Mouse (Mus musculus): Measurements from ENCODE around the gene Ugt1a7c. TPM values are rescaled to one million over a fixed set of nuclear protein-coding genes. Genes with fewer than 3 reads are reported as not detected.
"Not testable (repeated sequence)": the region's sequence is repeated elsewhere in the genome, so short reads cannot be mapped to it uniquely, and the experiment has no call there.

Gene Ugt1a7c
- total RNA-seq, 1 experiment from 2014 or later = 85.9 TPM

DNA sequence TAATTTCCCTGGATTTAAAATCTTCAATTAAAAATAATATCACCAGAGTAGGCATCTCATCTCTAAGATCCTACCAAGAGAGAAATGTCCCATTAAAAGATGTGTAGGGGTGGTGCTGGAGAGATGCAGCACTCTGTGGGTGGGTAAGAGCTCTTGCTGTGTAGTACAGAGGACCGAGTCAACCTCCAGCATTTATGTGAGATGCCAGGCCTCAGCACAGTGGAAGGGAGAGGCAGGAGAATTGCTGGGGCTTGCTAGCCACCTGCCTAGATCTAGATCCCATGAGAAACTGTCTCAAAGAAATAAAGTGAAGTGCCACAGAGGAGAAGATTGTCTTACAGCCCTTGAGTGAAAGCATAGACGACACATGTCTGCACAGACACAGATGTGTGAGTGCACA lies 121.7 kb downstream of the Ugt1a7c start:
- ATAC-seq (replicated peaks; ENCODE audit: insufficient number of reproducible peaks, low FRiP score, low TSS enrichment, poor library complexity, severe bottlenecking) = no peak

DNA sequence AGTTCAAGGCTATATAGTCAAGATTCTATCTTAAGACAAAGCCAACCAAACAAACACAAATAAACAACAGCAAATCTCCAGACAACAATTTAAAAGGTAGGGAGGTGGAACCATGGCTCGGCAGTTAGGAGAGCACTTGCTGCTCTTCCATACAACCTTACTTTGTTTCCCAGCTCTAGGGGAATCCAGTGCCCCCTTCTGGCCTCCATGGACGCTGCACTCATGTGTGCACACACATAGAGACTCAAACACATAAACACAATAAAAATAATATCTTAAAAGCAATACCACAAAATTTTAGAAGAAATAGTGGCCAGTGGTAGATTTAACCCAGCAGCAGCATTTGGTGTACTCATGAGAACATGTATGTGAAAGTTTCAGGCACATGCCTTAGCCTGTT lies 122.3 kb downstream of the Ugt1a7c start:
- no peak for ATAC-seq (replicated peaks; ENCODE audit: insufficient number of reproducible peaks, low FRiP score, low TSS enrichment, poor library complexity, severe bottlenecking)

DNA sequence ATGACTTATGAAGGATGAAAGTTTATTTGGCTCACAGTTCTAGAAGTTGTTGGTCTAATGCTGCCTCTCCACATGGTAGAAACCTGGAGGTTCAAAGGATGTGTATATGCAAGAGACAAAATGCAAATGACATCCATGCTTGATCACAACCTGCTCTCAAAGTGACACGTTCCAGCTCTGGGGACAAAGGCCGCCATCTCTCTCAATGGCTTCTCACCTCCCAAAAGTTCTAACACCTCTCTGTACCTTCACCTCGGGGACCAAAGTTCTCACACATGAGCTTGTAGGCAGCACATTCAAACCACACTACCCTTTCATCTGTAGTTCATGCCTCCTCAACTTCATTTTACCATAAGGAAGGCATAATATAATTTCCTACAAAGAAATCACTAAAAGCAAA lies 122.7 kb downstream of the Ugt1a7c start:
- ATAC-seq (replicated peaks; ENCODE audit: insufficient number of reproducible peaks, low FRiP score, low TSS enrichment, poor library complexity, severe bottlenecking) = no peak

DNA sequence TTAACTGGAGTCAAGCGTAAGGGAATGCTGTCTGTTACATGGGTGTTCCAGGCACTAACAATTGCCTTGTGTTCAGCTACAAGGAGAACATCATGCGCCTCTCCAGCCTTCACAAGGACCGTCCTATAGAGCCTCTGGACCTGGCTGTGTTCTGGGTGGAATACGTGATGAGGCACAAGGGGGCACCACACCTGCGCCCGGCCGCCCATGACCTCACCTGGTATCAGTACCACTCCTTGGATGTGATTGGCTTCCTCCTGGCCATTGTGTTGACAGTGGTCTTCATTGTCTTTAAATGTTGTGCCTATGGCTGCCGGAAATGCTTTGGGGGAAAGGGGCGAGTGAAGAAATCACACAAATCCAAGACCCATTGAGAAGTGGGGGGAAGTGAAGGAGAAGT lies 123.2 kb downstream of the Ugt1a7c start:
- ATAC-seq (replicated peaks; ENCODE audit: insufficient number of reproducible peaks, low FRiP score, low TSS enrichment, poor library complexity, severe bottlenecking) = no peak

DNA sequence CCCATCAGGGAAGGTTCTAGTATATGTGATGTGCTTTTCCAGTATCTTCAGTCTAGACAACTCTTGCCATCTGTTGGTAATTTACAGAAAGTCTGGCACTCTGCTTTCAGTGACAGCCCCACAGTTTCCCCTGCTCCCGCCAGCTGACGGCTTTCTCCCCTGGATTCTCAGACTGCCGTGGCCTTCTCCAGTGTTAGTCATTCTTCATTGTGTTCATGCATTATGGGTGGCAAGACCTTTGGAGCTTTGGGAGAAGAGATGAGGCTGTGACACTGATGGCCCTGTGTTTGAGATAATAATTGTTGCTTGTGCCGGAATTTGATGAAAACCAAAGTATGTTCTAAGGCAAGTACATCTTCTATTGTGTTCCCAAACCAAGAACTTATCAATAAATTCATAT lies 123.7 kb downstream of the Ugt1a7c start:
- ATAC-seq (replicated peaks; ENCODE audit: insufficient number of reproducible peaks, low FRiP score, low TSS enrichment, poor library complexity, severe bottlenecking) = no peak

DNA sequence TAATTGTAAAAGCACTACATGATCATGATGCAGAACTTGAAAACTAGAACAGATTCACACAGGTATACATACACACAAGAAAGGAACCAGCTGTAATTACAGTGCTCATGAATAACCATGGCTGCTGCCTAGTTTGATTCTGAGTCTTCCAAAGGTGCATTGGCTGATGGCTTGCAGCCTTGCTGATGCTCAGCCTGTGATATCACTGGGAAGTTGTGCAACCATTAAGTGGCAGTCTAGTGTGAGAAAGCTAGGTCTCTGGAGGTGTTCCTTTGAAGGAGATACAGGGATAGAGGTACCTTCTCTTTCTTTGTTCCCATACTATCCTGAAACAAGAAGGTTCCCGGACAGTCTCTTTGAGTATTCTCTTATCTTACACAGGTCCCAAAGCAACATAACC lies 124.2 kb downstream of the Ugt1a7c start:
- ATAC-seq (replicated peaks; ENCODE audit: insufficient number of reproducible peaks, low FRiP score, low TSS enrichment, poor library complexity, severe bottlenecking) = no peak

DNA sequence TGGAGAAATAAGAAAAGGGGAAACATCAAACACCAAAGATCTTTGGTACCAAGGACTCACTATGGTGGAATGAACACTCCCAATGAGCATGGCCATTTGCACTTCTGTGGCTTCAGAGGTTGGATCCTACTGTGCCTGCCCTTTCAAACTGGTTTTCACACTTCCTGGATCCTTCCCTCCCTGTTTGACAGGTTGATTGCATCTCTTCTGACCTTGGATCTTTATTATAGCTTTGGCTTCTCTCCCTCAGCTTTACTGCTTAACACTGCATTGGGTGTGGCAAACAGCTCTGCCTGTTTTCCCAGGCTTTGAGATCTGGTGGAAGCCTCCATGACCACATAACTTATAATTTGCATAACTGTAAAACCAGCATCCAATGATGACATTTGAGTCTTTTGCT lies 125.5 kb downstream of the Ugt1a7c start:
- ATAC-seq (replicated peaks; ENCODE audit: insufficient number of reproducible peaks, low FRiP score, low TSS enrichment, poor library complexity, severe bottlenecking) = no peak

DNA sequence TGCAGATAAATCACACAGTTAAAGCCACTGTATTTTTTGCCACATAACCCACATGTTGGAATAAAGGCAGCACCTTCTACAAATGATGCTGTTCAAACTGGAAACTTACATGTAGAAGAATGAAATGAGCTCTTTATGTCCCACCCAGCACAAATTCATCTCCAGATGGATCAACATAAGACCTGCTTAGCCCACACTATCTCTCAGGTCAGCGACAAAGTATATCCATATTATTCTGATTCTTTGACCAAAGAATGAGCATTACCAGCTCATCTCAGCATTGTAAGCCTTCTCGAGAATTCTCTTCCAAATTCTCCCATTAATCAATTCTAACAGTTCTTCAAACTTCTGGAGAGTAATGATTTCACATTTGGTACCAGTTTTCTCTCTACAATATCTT lies 127.4 kb downstream of the Ugt1a7c start:
- ATAC-seq (replicated peaks; ENCODE audit: insufficient number of reproducible peaks, low FRiP score, low TSS enrichment, poor library complexity, severe bottlenecking) = no peak

DNA sequence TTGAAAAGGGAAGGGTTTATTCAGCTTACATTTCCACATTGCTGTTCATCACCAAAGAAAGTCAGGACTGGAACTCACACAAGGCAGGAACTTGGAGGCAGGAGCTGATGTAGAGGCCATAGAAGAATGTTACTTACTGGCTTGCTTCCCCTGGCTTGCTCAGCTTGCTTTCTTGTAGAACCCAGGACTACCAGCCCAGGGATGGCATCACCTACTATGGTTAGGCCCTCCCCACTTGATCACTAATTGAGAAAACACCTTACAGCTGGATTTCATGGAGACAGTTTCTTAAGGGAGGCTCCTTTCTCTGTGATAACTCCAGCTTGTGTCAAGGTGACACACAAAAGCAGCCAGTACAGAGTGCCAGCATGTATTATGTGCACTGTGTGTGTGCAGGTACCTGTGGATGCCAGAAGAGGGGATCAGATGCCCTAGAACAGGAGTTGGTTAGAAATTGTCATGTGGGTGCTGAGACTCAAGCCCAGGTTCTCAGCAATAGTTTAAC lies 128.2 kb downstream of the Ugt1a7c start:
- ATAC-seq (replicated peaks; ENCODE audit: insufficient number of reproducible peaks, low FRiP score, low TSS enrichment, poor library complexity, severe bottlenecking) = not testable (repeated sequence)

DNA sequence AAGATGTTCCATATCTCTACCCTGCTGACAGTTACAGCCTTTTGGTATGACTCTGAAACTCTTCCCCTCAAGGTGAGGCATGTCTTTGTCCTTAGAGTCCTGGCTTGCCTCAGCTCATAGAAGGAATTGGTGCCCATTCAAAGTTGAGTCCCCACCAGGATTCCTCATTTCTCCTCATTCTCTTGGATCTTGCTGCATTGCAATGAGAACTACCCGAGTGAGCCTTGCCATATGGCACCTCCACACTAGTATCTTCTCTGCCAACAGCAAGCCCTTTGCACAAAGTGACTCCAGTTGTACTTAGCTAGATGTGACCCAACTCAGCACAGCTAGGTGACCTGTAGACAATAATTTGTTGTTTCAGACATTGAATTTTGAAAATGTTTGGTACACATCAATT lies 128.7 kb downstream of the Ugt1a7c start:
- no peak for ATAC-seq (replicated peaks; ENCODE audit: insufficient number of reproducible peaks, low FRiP score, low TSS enrichment, poor library complexity, severe bottlenecking)

DNA sequence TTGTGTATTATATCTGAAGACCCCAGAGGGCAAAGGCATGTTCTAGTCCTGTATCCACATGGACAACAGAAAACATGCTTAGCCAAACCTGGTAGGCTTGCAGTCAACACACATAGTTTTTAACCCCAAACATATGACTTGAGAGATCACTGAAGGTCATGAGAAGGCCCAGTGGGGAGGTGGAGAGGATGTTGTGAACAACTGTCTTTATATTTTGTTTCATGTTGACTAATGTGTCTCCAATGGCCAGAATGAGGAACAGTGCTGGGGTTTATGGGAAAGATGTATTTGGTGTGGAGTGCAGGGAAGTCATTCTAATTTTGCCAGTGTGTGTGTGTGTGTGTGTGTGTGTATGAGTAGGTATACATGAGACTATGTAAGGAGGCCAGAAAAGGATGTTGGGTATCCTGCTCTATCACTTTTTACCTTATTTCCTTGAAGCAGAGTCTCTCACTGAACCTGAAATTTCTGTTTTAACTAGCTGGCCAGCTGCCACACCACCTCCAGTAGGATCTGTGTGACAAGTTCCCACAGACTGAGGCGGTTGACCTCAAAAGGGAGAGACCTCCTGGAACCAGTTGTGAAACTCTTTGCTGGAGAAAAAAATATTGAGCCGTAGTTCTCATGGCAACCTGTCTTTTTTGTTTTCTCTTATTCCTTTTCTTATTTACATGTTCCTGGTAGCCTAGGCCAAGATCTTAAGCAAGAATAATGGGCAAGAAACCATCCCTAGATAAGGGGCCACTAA lies 129.3 kb downstream of the Ugt1a7c start:
- ATAC-seq (replicated peaks; ENCODE audit: insufficient number of reproducible peaks, low FRiP score, low TSS enrichment, poor library complexity, severe bottlenecking) = no peak

DNA sequence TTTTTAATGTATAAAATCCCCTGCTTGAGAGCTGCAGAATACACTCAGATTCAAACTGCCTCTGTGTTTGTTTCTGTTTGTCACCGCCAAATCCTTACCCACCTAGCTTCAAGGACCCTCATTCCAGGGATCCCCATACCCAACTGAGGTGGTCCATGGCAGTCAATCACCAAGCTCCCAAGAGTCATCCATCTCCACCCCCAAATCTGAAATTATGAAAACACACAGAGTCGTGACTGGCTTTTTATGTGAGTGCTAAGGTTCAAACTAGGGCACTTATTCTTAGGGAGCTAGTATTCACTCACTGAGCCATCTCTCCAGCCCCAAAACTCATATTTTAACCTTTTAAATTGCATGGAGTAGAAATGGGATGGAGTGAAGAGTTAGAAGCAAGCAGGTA lies 130.4 kb downstream of the Ugt1a7c start:
- not testable (repeated sequence) for ATAC-seq (replicated peaks; ENCODE audit: insufficient number of reproducible peaks, low FRiP score, low TSS enrichment, poor library complexity, severe bottlenecking)

DNA sequence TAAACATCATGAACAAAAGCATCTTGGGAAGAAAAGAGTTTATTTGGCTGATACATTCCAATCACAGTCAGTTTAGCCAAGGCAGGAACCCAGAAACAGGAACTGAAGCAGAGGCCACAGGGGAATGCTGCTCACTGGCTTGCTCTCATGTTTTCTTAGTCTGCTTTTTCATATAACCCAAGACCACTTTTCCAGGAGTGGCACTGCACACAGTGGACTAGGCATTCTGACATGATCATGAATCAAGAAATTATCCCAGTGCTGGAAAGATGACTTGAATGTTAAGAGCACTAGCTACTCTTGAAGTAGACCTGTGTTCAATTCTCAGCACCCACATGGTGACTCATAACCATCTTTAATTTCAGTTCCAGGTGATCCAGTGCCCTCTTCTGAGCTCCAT lies 130.9 kb downstream of the Ugt1a7c start:
- no peak for ATAC-seq (replicated peaks; ENCODE audit: insufficient number of reproducible peaks, low FRiP score, low TSS enrichment, poor library complexity, severe bottlenecking)

DNA sequence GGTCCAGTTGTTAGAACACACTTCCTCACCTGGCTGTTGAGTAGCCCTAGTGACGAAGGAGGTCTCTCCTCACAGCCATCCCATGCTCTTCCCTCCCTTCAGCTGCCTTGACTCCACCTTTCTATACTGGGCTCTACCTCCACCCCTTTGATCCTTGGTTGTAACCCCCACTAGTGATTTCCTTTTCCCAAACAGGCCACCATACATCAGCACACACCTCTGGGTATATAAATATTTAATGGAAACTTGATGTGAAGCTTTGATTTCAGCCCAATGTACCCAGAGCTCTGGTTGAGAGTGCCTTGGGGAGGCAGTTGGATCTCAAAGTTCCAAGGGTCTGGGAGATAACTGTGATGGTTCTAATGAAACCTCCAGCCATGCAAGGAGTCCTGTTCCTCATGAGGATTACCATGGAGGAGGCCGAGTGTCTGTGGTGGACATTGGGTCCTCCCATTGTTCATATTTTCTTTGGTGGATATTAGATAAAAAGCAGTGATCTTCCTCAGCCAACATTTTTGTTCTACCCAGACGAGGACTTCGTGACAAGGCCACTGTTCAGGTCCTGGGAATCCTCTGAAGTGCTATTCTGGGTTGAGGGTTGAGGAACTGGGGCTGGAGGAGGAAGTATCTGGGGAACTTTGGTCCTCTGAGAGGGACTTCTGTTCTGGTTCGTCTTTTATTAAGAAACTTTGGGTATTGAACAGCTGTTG lies 132.0 kb downstream of the Ugt1a7c start, which contains the start of gene Mroh2a:
Gene Mroh2a, plus strand, starts transcription at position 317 of the 710 bp plus-strand sequence.
- ATAC-seq (replicated peaks; ENCODE audit: insufficient number of reproducible peaks, low FRiP score, low TSS enrichment, poor library complexity, severe bottlenecking) = 0 out of 2 replicates have a peak, but pooled peaks have one; percentile 16

DNA sequence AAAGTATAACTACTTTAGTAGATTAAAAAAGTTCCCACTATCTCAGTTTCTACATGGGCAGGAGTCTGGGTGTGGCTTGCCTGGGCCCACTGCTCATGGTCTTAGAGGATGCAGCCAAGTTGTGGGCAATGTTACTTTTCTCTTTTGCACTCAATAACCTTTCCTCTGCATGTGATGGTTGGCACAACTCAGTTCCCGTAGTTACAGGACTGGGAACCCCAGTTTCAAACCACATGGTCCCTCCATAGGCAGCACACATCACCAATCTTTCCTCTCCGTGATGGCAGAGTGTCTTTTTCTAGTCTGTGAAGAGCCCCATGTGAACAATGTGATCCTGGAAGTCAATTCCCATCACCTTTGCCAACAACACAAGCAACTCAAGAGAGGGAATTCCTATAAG lies 132.6 kb downstream of the Ugt1a7c start:
- 0 out of 2 replicates have a peak, but pooled peaks have one; percentile 3 for ATAC-seq (replicated peaks; ENCODE audit: insufficient number of reproducible peaks, low FRiP score, low TSS enrichment, poor library complexity, severe bottlenecking)

DNA sequence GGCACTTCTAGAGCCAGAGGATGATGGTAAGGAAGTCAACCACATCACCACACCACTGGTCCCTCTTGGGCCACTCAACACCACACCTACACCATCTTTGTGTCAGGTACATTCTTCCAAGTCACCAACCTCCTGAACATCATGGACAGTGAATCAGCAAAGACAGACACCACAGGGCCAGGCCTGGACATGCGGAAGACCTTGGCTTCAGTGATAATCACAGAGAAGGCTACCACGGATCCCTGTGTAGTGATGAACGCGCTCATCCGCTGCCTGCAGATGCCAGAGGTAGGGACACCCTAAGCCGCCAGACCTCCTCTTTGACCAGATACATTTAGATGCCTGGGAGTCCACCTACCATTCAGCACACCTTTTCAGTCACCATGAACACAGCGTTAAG lies 133.3 kb downstream of the Ugt1a7c start:
- 0 out of 2 replicates have a peak, but pooled peaks have one; percentile 1 for ATAC-seq (replicated peaks; ENCODE audit: insufficient number of reproducible peaks, low FRiP score, low TSS enrichment, poor library complexity, severe bottlenecking)

DNA sequence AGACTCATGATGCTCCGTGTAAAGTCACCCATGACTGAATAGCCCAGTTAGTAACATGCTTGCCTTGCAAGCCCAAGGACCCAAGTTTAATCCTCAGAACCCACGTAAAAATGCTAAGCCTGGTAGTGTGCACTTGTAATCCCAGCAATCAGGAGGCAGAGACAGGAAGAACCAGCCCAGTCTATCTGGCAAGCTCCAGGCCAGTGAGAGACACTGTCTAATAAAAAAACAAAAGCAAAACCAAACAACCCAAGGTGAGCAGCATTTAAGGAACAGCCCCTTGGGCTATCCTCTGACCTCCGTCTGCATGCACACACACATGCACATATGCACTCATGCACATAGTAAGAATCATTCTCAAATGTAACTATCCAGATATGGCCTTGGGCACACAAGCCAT lies 134.7 kb downstream of the Ugt1a7c start:
- ATAC-seq (replicated peaks; ENCODE audit: insufficient number of reproducible peaks, low FRiP score, low TSS enrichment, poor library complexity, severe bottlenecking) = no peak

DNA sequence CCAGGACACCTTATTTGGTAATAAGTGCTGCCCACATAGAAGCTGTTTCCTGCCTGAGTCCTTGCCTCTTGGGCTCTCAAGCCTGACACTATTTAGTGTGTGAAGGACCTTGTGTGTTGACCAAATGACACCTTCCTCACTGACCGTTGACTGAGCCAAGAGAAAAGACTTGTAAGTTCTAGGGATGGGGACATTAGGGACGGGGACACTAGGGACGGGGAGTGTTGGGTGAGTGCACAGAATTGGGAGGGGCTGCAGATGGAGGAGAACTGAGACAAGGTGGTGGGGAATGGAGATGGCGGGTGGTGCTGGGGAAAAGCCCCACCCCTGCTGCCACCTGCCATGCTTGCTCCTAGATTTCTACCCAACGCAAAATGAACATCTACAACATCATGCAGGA lies 135.1 kb downstream of the Ugt1a7c start:
- no peak for ATAC-seq (replicated peaks; ENCODE audit: insufficient number of reproducible peaks, low FRiP score, low TSS enrichment, poor library complexity, severe bottlenecking)

DNA sequence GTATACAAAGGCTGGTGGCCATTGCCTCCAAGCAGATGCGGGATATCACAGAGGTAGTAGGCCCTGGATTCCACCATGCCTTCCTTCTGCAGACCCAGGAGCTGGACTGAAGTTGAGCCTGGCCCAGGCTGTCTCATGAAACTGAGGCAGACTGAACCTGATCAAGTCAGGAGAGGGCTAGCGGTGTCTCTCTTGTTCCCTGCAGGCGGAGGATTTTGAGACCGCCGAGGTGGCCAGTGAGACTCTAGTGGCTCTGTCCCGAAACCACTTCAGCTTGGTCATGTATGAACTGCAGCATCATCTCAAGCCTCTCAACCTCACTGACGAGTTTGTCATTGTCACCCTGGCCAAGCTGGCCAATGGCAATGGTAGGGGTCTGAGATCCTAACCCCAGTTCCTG lies 135.6 kb downstream of the Ugt1a7c start:
- ATAC-seq (replicated peaks; ENCODE audit: insufficient number of reproducible peaks, low FRiP score, low TSS enrichment, poor library complexity, severe bottlenecking) = no peak
